Mouse (Mus musculus) megakaryocyte, embryonic 14.5 days (primary cell): ENCODE results near the gene Myl12a. TPM values are rescaled to one million over a fixed set of nuclear protein-coding genes. Genes with fewer than 3 reads are reported as not detected.

Source experiments
- H3K27me3 ChIP-seq: replicated peaks from 2 replicates; pipeline ENCODE3; 2012; ENCODE audit warnings: inconsistent platforms
- H3K36me3 ChIP-seq: replicated peaks from 2 replicates; pipeline ENCODE3; 2012; ENCODE audit warnings: low read length, inconsistent platforms, mixed read lengths
- H3K4me1 ChIP-seq: 2 replicates; pipeline ENCODE4 v1.6.1; 2012; ENCODE audit warnings: inconsistent platforms
- H3K4me3 ChIP-seq: replicated peaks from 2 replicates; pipeline ENCODE3; 2012; ENCODE audit warnings: moderate library complexity, mild to moderate bottlenecking, inconsistent platforms
- H3K9me3 ChIP-seq: 2 replicates; pipeline ENCODE4 v1.6.1; 2012; ENCODE audit warnings: inconsistent platforms
- FLI1 ChIP-seq: IDR thresholded peaks from 2 replicates; pipeline ENCODE4 v1.6.1; 2012; ENCODE audit warnings: low read length, inconsistent platforms, mixed read lengths
- GATA1 ChIP-seq: IDR thresholded peaks from 3 replicates; pipeline ENCODE4 v1.6.1; 2012; ENCODE audit warnings: mixed read lengths, low read length, inconsistent platforms, borderline replicate concordance
- polyA plus RNA-seq: library from polyadenylated mRNA; stranded (reverse); fragments of >175 nt; gene quantifications from 2 replicates; pipeline ENCODE4 v1.2.3, GENCODE M21; 2012; ENCODE audit warnings: low replicate concordance; ENCODE audit not compliant: insufficient read depth

Gene Myl12a
- polyA plus RNA-seq, 1 experiment, result 26.2 TPM

DNA sequence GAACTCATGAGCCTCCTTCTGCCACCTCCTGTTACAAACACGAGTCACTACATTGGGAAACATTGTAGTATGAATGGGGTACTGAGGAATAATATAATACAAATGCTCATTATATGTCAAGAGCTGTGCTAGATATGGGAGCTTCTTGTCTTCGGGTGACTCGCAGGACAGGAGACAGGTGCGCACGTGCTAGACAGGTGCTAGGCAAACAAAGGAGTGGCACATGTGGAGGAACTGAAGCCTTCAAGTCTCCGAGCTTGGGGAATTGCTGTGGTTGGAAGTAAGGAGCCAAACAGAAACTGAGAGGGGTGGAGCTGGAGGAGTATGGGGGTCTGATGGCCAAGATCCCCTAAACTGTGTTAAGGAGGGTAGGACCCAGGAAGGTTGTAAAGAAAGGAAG, 10.4 kb upstream of the Myl12a start:
- TF ChIP-seq GATA1, result no peak
- H3K9me3 ChIP-seq, result no peaks in the 10 kb centered on the region
- H3K4me3 ChIP-seq, result peak overlapping the region; percentile 55
- H3K4me1 ChIP-seq, result peaks cover 50% of the 10 kb centered on the region
- H3K27me3 ChIP-seq, result no peaks in the 10 kb centered on the region
- no peaks in the 10 kb centered on the region for H3K36me3 ChIP-seq

DNA sequence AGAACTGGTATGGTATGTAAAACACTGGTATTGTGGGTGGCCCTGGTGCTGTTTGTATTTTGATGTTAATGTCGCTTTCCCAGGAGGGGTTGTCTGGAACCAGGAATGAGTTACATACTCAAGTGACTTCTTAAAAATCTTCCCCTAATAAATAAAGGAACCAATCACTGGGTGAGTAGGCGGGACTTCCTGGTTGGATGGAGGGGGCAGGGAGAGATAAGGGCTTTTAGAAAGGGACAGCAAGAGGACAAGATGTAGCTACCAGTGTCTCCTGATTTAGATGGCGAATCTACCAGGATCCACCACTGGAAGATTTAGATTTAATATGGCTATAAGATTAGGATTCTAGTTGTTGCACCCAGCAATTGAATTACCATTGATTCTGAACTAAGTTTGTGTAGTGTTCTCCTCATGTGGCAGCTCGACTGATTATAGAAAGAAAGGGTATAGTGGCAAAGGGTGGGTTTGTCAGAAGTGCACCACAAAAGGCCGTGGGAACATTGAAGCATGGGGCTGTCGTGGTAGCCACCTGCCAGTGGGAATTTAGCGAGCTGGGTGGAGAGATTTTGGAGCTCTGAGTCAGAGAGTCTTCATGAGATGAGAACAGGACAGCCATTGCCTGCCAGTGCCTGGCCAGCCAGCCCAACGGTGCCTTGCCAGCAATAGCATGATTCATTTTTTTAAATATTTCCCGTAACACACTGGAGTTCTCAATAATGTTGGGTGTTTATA, 9.4 kb upstream of the Myl12a start:
- H3K36me3 ChIP-seq, result no peaks in the 10 kb centered on the region
- peaks cover 45% of the 10 kb centered on the region for H3K4me1 ChIP-seq
- H3K9me3 ChIP-seq, result no peaks in the 10 kb centered on the region
- no peak for TF ChIP-seq FLI1
- no peak for TF ChIP-seq GATA1
- no peaks in the 10 kb centered on the region for H3K27me3 ChIP-seq
- H3K4me3 ChIP-seq, result no peak overlapping the region

DNA sequence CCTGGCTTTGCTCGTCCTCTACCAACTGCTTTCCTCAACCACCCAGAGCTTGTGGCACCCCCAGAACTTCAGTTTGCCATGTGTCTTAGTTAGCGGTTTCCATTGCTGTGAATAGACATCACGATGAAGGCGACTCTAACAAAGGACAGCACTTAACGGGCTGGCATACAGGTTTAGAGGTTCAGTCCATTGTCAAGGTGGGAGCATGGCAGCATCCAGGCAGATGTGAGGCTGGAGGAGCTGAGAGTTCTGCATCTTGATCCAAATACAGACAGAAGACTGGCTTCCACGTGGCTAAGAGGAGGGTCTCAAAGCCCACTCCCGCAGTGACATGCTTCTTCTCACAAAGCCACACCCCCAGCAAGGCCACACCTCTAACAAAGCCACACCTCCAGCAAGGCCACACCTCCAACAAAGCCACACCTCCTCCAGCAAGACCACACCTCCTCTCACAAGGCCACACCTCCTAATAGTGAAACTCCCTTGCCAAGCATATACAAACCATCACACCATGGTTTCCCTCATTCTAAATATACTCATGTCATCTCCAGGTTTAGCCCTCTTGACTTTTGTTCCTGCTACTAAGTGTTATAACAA, 8.1 kb upstream of the Myl12a start:
- peaks cover 41% of the 10 kb centered on the region for H3K4me1 ChIP-seq
- no peak for TF ChIP-seq FLI1
- TF ChIP-seq GATA1, result no peak

DNA sequence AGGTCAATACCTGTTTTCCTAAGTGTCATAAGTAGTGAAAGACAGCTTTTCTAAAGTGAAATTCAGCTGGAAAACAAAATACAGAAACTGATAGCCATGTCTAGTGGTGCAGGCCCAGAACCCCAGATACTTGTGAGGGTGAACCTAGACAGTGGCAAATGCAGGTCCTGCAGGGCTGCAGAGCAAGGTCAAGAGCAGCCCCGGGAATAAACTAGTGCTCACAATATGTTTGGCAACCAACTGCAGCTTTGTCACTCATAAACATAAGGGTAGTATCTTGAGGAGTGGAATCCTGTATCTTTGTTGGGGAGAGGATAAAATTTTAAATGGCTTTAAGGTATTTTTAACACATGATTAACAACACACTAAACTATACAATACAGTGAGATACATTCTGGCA, 7.1 kb upstream of the Myl12a start:
- no peaks in the 10 kb centered on the region for H3K9me3 ChIP-seq
- H3K36me3 ChIP-seq, result no peaks in the 10 kb centered on the region
- H3K4me3 ChIP-seq, result no peak overlapping the region
- H3K4me1 ChIP-seq, result peaks cover 31% of the 10 kb centered on the region
- H3K27me3 ChIP-seq, result no peaks in the 10 kb centered on the region
- no peak for TF ChIP-seq FLI1
- no peak for TF ChIP-seq GATA1

More for the DNA sequence above, 8.1 kb upstream of the Myl12a start:
- no peaks in the 10 kb centered on the region for H3K27me3 ChIP-seq
- H3K9me3 ChIP-seq, result no peaks in the 10 kb centered on the region
- H3K4me3 ChIP-seq, result no peak overlapping the region
- no peaks in the 10 kb centered on the region for H3K36me3 ChIP-seq

DNA sequence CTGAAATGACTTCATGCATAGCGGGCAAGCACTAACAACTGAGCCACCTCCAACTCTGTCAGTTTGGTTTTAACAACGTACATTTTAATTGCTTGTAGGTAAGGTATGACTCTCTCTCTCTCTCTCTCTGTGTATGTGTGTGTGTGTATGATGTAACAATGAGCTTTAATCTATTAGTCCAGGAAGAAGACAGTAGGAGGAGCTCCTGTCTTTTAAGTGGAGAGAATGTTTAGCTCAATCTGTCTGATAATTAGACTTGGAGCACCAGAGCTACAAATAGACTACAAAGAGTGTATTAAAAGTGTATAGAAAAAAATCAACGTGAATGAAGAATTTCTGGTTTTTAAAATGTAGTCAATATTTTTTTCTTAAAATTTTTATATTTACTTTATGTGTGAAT, 6.0 kb upstream of the Myl12a start:
- H3K4me3 ChIP-seq, result no peak overlapping the region
- no peaks in the 10 kb centered on the region for H3K27me3 ChIP-seq
- H3K9me3 ChIP-seq, result no peaks in the 10 kb centered on the region
- no peaks in the 10 kb centered on the region for H3K36me3 ChIP-seq
- peaks cover 26% of the 10 kb centered on the region for H3K4me1 ChIP-seq
- TF ChIP-seq GATA1 (no peak), FLI1 (no peak)

DNA sequence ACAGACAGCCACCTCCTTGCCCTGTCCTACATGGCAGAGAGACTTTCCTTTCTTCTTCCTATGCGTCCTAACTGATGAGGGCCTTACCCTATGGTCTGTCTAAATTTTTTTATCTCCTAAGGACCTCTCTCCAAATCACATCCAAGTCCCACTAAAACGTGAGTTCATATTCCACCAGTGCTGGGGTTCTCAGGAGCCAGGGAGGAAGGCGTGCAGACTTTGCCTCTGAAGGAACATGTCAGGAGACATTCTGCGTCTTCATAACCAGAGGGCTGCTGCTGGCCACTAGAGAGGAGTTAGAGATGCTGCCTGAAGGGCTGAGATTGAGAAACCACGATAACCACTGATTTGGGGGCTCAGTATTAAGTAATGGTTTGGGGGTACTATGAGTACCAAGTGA, 4.3 kb upstream of the Myl12a start:
- Histone ChIP-seq H3K9me3 (no peaks in the 10 kb centered on the region), H3K27me3 (no peaks in the 10 kb centered on the region), H3K4me3 (no peak overlapping the region), H3K36me3 (no peaks in the 10 kb centered on the region), H3K4me1 (peaks cover 29% of the 10 kb centered on the region)
- TF ChIP-seq GATA1 (no peak), FLI1 (no peak)

GRCm38 (mm10) chr17:71004186-71004960, 1.7 kb upstream of the Myl12a start:
- Histone ChIP-seq H3K9me3 (no peaks in the 10 kb centered on the region), H3K27me3 (no peaks in the 10 kb centered on the region), H3K4me1 (peaks cover 32% of the 10 kb centered on the region), H3K4me3 (no peak overlapping the region), H3K36me3 (peaks cover 11% of the 10 kb centered on the region)
- TF ChIP-seq GATA1 (no peak), FLI1 (no peak)

DNA sequence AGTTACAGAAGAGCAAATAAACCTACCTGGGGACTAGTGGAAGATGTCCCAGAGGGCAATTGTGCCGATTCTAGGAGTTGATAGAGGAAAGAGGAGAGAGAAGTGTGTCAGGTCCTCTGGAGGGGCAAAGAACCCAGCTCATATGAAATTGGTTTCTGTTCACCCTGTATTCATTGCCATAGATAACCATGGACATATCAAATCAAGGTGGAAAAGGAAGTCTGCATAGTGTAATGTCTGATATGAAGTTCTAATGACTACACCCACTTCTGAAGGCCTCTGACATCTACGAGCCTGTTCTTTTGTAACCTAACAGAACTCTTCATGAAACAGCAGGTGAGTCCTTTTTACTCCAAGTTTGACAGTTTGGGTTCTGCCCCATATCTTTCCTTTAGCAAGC, 1.0 kb upstream of the Myl12a start:
- Histone ChIP-seq H3K27me3 (no peaks in the 10 kb centered on the region), H3K4me3 (no peak overlapping the region), H3K36me3 (peaks cover 15% of the 10 kb centered on the region), H3K9me3 (no peaks in the 10 kb centered on the region), H3K4me1 (peaks cover 36% of the 10 kb centered on the region)
- TF ChIP-seq FLI1 (no peak), GATA1 (no peak)

GRCm38 (mm10) chr17:71003112-71003511, 434 bp upstream of the Myl12a start:
- no peaks in the 10 kb centered on the region for H3K27me3 ChIP-seq
- H3K4me3 ChIP-seq, result peak overlapping the region; percentile 99
- no peaks in the 10 kb centered on the region for H3K9me3 ChIP-seq
- TF ChIP-seq GATA1 (no peak), FLI1 (no peak)
- peaks cover 42% of the 10 kb centered on the region for H3K4me1 ChIP-seq
- H3K36me3 ChIP-seq, result peaks cover 15% of the 10 kb centered on the region
